Mouse (Mus musculus): Measurements from ENCODE around the gene Lrrc4b.
A peak's percentile ranks its signal among the peaks of the same experiment; 100 is the strongest.

DNA sequence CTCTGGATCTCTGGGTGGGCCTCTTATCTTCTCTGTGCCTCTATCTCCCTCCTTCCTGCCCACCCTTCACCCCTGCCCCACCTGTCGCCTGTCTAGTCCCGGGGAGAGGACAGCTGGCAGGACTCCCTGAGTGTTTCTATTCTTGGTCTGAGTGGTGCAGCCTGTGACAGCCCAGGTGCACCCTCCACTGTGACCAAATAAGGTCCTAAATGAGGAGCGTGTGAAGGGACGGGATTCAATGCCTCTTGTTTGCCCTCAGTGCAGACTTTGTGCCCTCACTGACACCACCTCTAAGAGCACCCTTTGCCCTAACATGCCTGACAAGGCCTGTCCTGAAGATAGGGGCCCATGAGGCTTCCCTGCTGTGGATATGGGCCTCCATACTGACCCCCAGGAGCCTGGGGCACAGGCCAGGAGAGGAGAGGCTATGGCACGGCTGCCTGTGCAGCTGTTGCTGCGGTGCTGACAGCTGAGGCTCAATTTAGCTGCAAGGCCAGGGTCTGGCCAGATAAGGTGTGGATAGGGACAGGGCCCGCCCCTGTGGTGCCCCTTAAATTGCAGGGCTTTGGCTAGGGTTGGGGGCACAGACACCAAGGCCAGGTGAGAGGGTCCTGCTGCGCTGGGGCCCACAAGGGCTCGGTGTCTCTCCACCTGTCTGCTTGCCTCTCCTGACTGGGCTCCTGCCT lies 44.3 kb downstream of the Lrrc4b start:
- TF ChIP-seq CTCF (IDR thresholded peaks at IDR 0.05; ENCODE audit: control insufficient read depth, insufficient read depth, insufficient read length) = no peak
- TF ChIP-seq USF1 (IDR thresholded peaks at IDR 0.05; ENCODE audit: low read depth) = no peak
- TF ChIP-seq MAX (IDR thresholded peaks at IDR 0.05) = no peak
- peak; percentile 21 for TF ChIP-seq MYOD1 (IDR thresholded peaks at IDR 0.05; ENCODE audit: control insufficient read depth, insufficient read length, low read depth)
- no peak for TF ChIP-seq MYOG (IDR thresholded peaks at IDR 0.05; ENCODE audit: control insufficient read depth, extremely low read depth, insufficient read length)
- TF ChIP-seq CEBPB (IDR thresholded peaks at IDR 0.05; ENCODE audit: low read depth) = no peak
